Mouse (Mus musculus): ENCODE results near the gene Nprl2. TPM values are rescaled to one million over a fixed set of nuclear protein-coding genes. Genes with fewer than 3 reads are reported as not detected.

The Nprl2 gene
- polyA plus RNA-seq, 1 experiment = not detected

- peak overlapping the region; percentile 68 for H3K4me3 ChIP-seq (ENCODE audit: insufficient read depth, low read depth, low read length)
- 0% methylated on average over 11 of the region's 11 CpGs for WGBS
- H3K4me1 ChIP-seq (ENCODE audit: control insufficient read depth, insufficient read depth, low read length) = peaks cover 27% of the 10 kb centered on the region
- no peak overlapping the region for H3K27ac ChIP-seq (ENCODE audit: insufficient read depth, low read depth, low read length)
- no peak for TF ChIP-seq CTCF (IDR thresholded peaks at IDR 0.05; ENCODE audit: insufficient read depth, low read depth, low read length)
- TF ChIP-seq POLR2A (IDR thresholded peaks at IDR 0.05; ENCODE audit: insufficient read depth, low read depth, low read length) = no peak
These were observed 293 bp downstream of the Nprl2 start for GRCm38 (mm10) chr9:107542352-107542686.

GRCm38 (mm10) chr9:107542721-107543120, 695 bp downstream of the Nprl2 start:
- WGBS = 44% methylated on average over 8 of the region's 8 CpGs
- Histone ChIP-seq H3K4me3 (ENCODE audit: insufficient read depth, low read depth, low read length) (peak overlapping the region; percentile 68), H3K4me1 (ENCODE audit: control insufficient read depth, insufficient read depth, low read length) (peaks cover 29% of the 10 kb centered on the region), H3K27ac (ENCODE audit: insufficient read depth, low read depth, low read length) (no peak overlapping the region)
- no peak for TF ChIP-seq POLR2A (IDR thresholded peaks at IDR 0.05; ENCODE audit: insufficient read depth, low read depth, low read length)
- no peak for TF ChIP-seq CTCF (IDR thresholded peaks at IDR 0.05; ENCODE audit: insufficient read depth, low read depth, low read length)

GRCm38 (mm10) chr9:107543299-107543698, 1.3 kb downstream of the Nprl2 start:
- no peak overlapping the region for H3K4me3 ChIP-seq (ENCODE audit: insufficient read depth, low read depth, low read length)
- no peak overlapping the region for H3K27ac ChIP-seq (ENCODE audit: insufficient read depth, low read depth, low read length)
- WGBS = 89% methylated on average over 11 of the region's 11 CpGs
- TF ChIP-seq CTCF (IDR thresholded peaks at IDR 0.05; ENCODE audit: insufficient read depth, low read depth, low read length) (no peak), POLR2A (IDR thresholded peaks at IDR 0.05; ENCODE audit: insufficient read depth, low read depth, low read length) (no peak)
- H3K4me1 ChIP-seq (ENCODE audit: control insufficient read depth, insufficient read depth, low read length) = peaks cover 31% of the 10 kb centered on the region

- TF ChIP-seq CTCF (IDR thresholded peaks at IDR 0.05; ENCODE audit: insufficient read depth, low read depth, low read length) (no peak), POLR2A (IDR thresholded peaks at IDR 0.05; ENCODE audit: insufficient read depth, low read depth, low read length) (no peak)
These were observed 2.2 kb downstream of the Nprl2 start for GRCm38 (mm10) chr9:107544196-107544700.

GRCm38 (mm10) chr9:107544729-107545128, 2.7 kb downstream of the Nprl2 start:
- TF ChIP-seq CTCF (IDR thresholded peaks at IDR 0.05; ENCODE audit: insufficient read depth, low read depth, low read length) = no peak
- no peak for TF ChIP-seq POLR2A (IDR thresholded peaks at IDR 0.05; ENCODE audit: insufficient read depth, low read depth, low read length)
- H3K4me1 ChIP-seq (ENCODE audit: control insufficient read depth, insufficient read depth, low read length) = peaks cover 31% of the 10 kb centered on the region
- WGBS = 96% methylated on average over 12 of the region's 12 CpGs
- H3K4me3 ChIP-seq (ENCODE audit: insufficient read depth, low read depth, low read length) = no peak overlapping the region
- no peak overlapping the region for H3K27ac ChIP-seq (ENCODE audit: insufficient read depth, low read depth, low read length)

More at GRCm38 (mm10) chr9:107544196-107544700, 2.2 kb downstream of the Nprl2 start:
- 95% methylated on average over 17 of the region's 17 CpGs for WGBS
- H3K4me3 ChIP-seq (ENCODE audit: insufficient read depth, low read depth, low read length) = no peak overlapping the region
- H3K27ac ChIP-seq (ENCODE audit: insufficient read depth, low read depth, low read length) = no peak overlapping the region
- H3K4me1 ChIP-seq (ENCODE audit: control insufficient read depth, insufficient read depth, low read length) = peaks cover 31% of the 10 kb centered on the region

GRCm38 (mm10) chr9:107545199-107545598, 3.2 kb downstream of the Nprl2 start:
- H3K4me1 ChIP-seq (ENCODE audit: control insufficient read depth, insufficient read depth, low read length) = peaks cover 31% of the 10 kb centered on the region
- TF ChIP-seq CTCF (IDR thresholded peaks at IDR 0.05; ENCODE audit: insufficient read depth, low read depth, low read length) (no peak), POLR2A (IDR thresholded peaks at IDR 0.05; ENCODE audit: insufficient read depth, low read depth, low read length) (no peak)
- WGBS = 86% methylated on average over 10 of the region's 10 CpGs
- H3K4me3 ChIP-seq (ENCODE audit: insufficient read depth, low read depth, low read length) = no peak overlapping the region
- no peak overlapping the region for H3K27ac ChIP-seq (ENCODE audit: insufficient read depth, low read depth, low read length)

- Histone ChIP-seq H3K4me1 (ENCODE audit: control insufficient read depth, insufficient read depth, low read length) (peaks cover 31% of the 10 kb centered on the region), H3K27ac (ENCODE audit: insufficient read depth, low read depth, low read length) (no peak overlapping the region), H3K4me3 (ENCODE audit: insufficient read depth, low read depth, low read length) (no peak overlapping the region)
- WGBS = 14% methylated on average over 3 of the region's 3 CpGs
- TF ChIP-seq CTCF (IDR thresholded peaks at IDR 0.05; ENCODE audit: insufficient read depth, low read depth, low read length) (peak; percentile 41; the same call in 1 of the 2 replicates), POLR2A (IDR thresholded peaks at IDR 0.05; ENCODE audit: insufficient read depth, low read depth, low read length) (no peak)
These were observed 3.6 kb downstream of the Nprl2 start for GRCm38 (mm10) chr9:107545602-107546001.

- Histone ChIP-seq H3K27ac (ENCODE audit: insufficient read depth, low read depth, low read length) (peak within 1 kb of the TSS; percentile 53), H3K4me1 (ENCODE audit: control insufficient read depth, insufficient read depth, low read length) (peaks cover 36% of the 10 kb centered on the region), H3K4me3 (ENCODE audit: insufficient read depth, low read depth, low read length) (peak within 1 kb of the TSS; percentile 3)
- TF ChIP-seq CTCF (IDR thresholded peaks at IDR 0.05; ENCODE audit: insufficient read depth, low read depth, low read length) (no peak), POLR2A (IDR thresholded peaks at IDR 0.05; ENCODE audit: insufficient read depth, low read depth, low read length) (0 out of 2 replicates have a peak, but pooled peaks have one; percentile 17)
- 2% methylated on average over 20 of the region's 20 CpGs for WGBS
These were observed 5.0 kb downstream of the Nprl2 start, which contains the start of gene Zmynd10 for GRCm38 (mm10) chr9:107547026-107547425. Gene Zmynd10 (plus strand): TSS chr9:107547298.

- Histone ChIP-seq H3K4me3 (ENCODE audit: insufficient read depth, low read depth, low read length) (no peak overlapping the region), H3K27ac (ENCODE audit: insufficient read depth, low read depth, low read length) (no peak overlapping the region), H3K4me1 (ENCODE audit: control insufficient read depth, insufficient read depth, low read length) (peaks cover 33% of the 10 kb centered on the region)
- no peak for TF ChIP-seq CTCF (IDR thresholded peaks at IDR 0.05; ENCODE audit: insufficient read depth, low read depth, low read length)
- no peak for TF ChIP-seq POLR2A (IDR thresholded peaks at IDR 0.05; ENCODE audit: insufficient read depth, low read depth, low read length)
- WGBS = 86% methylated on average over 5 of the region's 5 CpGs
These were observed 5.9 kb downstream of the Nprl2 start for GRCm38 (mm10) chr9:107547957-107548356.

Data from olfactory bulb, adult 2 months (tissue).